Mouse (Mus musculus) spleen, postnatal 14 days (tissue): ENCODE measurements around the gene Maged1.
"Not testable (repeated sequence)": the region's sequence is repeated elsewhere in the genome, so short reads cannot be mapped to it uniquely, and the experiment has no call there.

ENCODE experiments used
- DNase-seq, 2 experiments: peaks; one replicate each; pipeline ENCODE4 v3.0.0; 2021 to 2022; ENCODE audit warnings: low spot score in 2 of 2

The Maged1 gene

GRCm38 (mm10) chrX:94541918-94542355 lies at the start of gene Maged1:
Gene Maged1 (minus strand): TSS chrX:94542143.
- peak; percentile 9 to 12 for DNase-seq

GRCm38 (mm10) chrX:94580251-94580650 lies 38.3 kb upstream of the Maged1 start:
- DNase-seq: no peak

- no peak for DNase-seq
These were observed 22.8 kb upstream of the Maged1 start for GRCm38 (mm10) chrX:94564694-94565093.

GRCm38 (mm10) chrX:94562392-94562791 lies 20.4 kb upstream of the Maged1 start:
- DNase-seq: no peak

GRCm38 (mm10) chrX:94548227-94548626 lies 6.3 kb upstream of the Maged1 start:
- no peak for DNase-seq

GRCm38 (mm10) chrX:94545941-94546340 lies 4.0 kb upstream of the Maged1 start:
- DNase-seq: no peak

GRCm38 (mm10) chrX:94544923-94545322 lies 3.0 kb upstream of the Maged1 start:
- no peak for DNase-seq

GRCm38 (mm10) chrX:94542536-94542935 lies 593 bp upstream of the Maged1 start:
- no peak for DNase-seq

GRCm38 (mm10) chrX:94541206-94541605 lies 737 bp downstream of the Maged1 start:
- DNase-seq: no peak

- DNase-seq: no peak
These were observed 1.4 kb downstream of the Maged1 start for GRCm38 (mm10) chrX:94540341-94541201.

- DNase-seq: no peak
These were observed 7.6 kb downstream of the Maged1 start for GRCm38 (mm10) chrX:94534346-94534745.

- no peak for DNase-seq
These were observed 11.6 kb downstream of the Maged1 start for GRCm38 (mm10) chrX:94530301-94530700.

- DNase-seq: no peak
These were observed 19.8 kb downstream of the Maged1 start for GRCm38 (mm10) chrX:94522166-94522565.

GRCm38 (mm10) chrX:94508442-94508819 lies 33.5 kb downstream of the Maged1 start:
- no peak for DNase-seq

GRCm38 (mm10) chrX:94507698-94508441 lies 34.1 kb downstream of the Maged1 start:
- DNase-seq: not testable (repeated sequence)

GRCm38 (mm10) chrX:94486001-94486792 lies 55.7 kb downstream of the Maged1 start:
- no peak for DNase-seq
